Mouse (Mus musculus): ENCODE results near the gene Sh3bp1.
A peak's percentile ranks its signal among the peaks of the same experiment; 100 is the strongest.
"Not testable (repeated sequence)": the region's sequence is repeated elsewhere in the genome, so short reads cannot be mapped to it uniquely, and the experiment has no call there.

The Sh3bp1 gene

DNA sequence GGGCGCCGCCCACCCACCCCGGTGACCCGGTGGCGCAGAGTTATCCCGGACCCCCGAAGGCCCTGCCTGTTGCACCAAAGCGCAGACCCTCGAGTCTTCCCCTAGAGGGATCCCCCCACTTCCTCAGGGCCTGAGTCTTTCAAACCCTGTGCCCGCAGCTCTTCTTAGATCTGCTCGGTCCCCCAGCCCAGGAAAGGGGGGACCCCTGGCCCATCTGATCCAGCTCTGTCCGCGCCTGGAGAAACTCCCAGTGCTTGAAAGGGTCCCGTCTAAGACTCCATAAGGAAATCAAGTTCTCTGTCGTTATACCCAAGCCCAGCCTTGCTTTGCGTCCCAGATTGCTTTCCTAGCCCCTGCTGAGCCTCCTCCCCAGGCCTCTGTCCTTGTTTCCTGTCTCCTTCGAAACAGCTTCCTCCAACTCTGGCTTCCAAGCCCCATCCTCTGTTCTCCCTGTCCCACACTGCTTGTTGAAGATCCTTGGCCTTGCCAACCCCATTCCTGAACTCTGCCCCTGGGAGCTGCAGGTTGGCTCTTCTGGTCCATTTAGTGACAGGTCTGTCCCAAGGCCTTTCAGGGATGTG, 21.7 kb upstream of the Sh3bp1 start:
- no peak for DNase-seq (ENCODE audit: low spot score)

DNA sequence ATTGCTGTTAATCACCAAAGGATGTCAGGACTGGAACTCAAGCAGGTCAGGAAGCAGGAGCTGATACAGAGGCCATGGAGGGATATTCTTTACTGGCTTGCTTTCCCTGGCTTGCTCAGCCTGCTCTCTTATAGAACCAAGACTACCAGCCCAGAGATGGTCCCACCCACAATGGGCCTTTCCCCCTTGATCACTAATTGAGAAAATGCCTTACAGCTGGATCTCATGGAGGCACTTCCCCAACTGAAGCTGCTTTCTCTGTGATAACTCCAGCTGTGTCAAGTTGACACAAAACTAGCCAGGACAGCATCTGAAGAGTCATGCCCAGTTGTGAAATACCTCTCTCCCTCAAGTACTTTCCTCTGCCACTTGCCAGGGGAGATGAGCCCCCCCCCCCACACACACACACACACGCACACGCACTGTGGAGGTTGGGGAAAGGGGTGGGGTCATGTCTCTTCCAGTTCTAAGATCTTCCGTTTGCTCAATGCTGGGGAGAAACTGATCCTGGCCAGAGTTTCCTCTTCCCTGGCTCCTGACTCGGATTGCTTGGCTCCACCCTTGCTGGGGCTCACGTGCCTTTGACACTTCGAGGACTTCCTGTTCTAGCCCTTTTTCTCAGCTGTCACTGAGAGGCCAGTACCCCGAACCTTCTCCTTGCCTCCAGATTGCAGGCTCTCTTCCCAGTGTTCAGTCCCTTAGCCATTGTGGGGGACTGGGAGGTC, 20.6 kb upstream of the Sh3bp1 start:
- DNase-seq (ENCODE audit: low spot score), result not testable (repeated sequence)

GRCm38 (mm10) chr15:78880432-78880831, 19.1 kb upstream of the Sh3bp1 start:
- DNase-seq (ENCODE audit: low spot score), result no peak

- no peak for DNase-seq (ENCODE audit: low spot score)
These were observed 17.7 kb upstream of the Sh3bp1 start for GRCm38 (mm10) chr15:78881828-78882227.

- DNase-seq (ENCODE audit: low spot score), result no peak
These were observed 10.1 kb upstream of the Sh3bp1 start for GRCm38 (mm10) chr15:78889401-78889853.

- no peak for DNase-seq (ENCODE audit: low spot score)
These were observed 7.1 kb upstream of the Sh3bp1 start for GRCm38 (mm10) chr15:78892440-78892839.

DNA sequence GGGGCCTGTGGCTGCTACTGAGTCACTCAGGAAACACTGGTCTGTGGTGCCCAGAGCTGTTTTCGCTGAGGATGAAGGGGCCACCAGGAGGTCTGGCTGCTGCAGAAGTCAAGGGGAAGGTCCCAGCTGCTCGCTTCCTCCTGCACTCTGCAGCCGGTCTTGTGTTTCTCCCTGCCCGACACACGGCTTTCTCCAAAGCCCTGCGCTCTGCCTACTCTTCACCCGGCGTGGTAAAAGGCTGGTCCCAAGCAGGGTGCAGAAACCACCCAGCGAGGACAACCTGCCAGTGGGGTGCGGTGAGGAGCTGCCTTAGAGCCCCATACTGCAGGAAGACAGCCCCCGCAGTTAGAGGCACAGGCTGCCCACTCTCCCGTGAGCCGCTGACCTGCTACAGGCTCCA, 4.8 kb upstream of the Sh3bp1 start:
- DNase-seq (ENCODE audit: low spot score), result no peak

- DNase-seq (ENCODE audit: low spot score), result no peak
These were observed 3.8 kb upstream of the Sh3bp1 start for GRCm38 (mm10) chr15:78895741-78896140.

DNA sequence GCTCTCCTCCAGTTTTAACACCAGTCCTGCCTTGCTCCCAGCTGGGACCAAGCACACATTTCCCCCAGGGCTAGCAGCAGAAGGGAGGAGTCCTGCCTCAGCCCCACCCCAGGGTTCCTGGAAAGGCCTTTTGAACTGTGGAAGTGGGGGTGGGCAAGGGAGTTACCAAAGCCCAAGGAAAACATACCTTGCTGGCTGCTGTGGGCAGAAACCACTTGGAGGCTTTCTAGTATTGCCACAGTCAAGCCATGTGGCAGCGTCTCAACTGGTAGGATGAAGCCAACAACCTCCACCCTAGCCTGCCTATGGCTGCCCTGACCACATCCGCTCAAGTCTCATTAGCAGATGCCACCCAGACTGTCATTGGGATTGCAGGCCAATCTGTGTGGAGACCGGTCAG, 3.4 kb upstream of the Sh3bp1 start:
- DNase-seq (ENCODE audit: low spot score), result no peak

DNA sequence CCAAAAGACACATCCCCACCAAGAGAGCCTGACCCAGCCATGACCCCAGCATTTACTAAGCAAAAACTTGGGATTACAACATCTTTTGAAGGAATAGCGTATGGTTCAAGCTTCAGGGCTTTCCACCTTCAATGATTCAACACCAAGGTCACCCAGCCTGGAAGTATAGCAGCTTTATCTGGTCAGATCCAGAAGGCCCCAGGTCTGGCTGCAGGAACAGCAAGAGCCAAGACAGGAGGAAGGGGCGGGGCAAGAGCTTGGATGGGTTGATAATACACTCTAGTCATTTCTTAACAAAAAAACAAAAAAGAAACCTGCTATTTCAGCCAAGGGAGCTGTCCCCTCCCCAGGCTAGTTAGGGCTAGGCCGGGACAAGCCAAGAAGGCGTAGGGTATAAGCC, 2.1 kb upstream of the Sh3bp1 start:
- no peak for DNase-seq (ENCODE audit: low spot score)

DNA sequence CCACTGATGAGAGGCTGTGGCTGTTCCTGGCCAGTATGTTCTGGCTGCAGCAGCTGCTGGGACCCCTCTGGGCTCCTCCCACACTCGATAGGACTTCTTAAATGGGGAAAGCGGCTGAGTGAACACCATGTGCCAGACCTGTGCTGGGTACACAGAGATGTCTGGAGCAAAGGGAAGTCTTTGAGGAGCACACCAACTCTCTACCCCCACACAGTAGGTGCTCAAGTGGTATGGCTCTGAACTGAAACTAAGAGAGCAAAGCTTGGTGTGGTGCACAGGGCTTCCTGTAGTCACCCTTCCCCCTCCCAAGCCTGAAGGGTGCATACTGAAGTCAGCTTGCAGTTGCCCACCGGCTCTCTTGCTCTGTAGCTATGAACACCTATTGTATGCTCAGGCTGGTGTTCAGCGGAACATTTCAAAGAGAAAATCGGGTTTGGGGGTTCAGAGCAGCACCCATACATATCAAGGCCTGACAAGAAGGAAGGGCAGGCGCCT, 1.0 kb upstream of the Sh3bp1 start:
- no peak for DNase-seq (ENCODE audit: low spot score)

DNA sequence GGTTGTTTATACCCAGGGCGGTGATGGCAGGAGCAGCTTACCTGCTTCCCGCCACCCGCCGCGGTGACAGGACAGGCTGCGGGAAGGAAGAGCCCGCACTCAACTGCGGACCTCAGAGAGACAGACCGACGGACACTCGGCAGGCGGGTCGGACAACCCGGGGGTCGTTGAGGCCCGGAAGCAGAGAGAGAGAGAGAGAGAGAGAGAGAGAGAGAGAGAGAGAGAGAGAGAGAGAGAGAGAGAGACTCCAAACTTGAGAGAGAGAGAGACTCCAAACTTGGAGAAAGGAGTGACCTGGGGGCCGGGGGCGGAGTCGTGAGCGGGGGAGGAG, 194 bp upstream of the Sh3bp1 start, which contains the start of gene Gm49510:
Gene Gm49510, plus strand, starts transcription at position 259 of the 331 bp plus-strand sequence.
- no peak for DNase-seq (ENCODE audit: low spot score)

DNA sequence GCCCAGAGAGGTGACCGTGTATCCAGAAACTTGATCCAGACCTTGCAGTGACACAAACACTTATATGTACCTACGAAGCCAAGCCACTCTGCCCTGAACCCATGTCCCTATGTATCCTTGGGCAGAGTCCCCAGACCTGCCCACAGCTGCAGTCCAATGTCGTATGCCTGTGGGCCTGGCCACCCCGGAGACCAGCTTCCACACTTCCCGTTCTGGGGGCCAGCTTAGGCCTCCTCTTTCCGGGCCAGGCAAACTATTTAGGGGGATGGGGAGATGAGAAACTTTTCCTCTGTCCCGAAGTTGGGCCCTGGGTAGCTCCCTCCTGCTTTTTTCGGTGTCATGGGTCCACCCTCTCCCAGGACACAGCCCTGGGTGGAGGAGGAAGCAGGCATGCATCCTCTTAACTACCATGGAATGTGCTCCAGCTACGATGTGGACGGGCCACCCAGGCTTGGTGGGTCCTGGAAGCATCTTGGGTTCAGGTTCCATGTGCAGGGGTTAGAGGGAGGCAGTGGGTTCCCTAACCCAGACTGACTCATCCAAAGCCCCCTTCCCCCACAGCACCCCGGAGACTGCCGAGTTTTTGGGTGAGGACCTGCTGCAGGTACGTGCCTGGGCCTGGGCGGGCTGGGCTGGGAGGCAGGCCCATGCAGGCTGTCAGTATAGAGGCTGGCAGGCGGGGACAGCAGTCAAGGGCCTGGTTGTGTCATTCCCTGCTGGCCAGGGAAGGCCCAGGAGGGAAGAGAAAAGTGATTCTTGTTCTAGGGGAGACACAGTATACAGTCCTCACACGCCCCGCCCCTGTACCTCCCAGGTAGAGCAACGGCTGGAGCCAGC, 1.2 kb downstream of the Sh3bp1 start:
- peak; percentile 14 for DNase-seq (ENCODE audit: low spot score)

DNA sequence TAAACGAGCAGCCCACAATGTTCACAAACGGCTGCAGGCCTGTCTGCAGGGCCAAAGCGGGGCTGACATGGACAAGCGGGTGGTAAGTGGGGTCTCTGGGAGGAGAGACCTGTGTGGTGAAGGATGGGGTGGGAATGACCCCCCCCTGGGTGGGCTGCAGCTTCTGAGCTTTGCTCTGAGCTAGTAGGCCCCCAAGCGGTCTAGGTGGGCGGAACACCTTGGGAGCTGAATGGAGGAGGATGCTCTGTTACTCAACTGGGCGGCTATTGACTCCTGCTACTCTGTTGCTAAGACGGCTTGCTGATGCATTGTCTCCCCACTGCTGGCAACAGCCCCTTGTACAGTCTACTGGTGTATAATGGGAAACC, 1.8 kb downstream of the Sh3bp1 start:
- DNase-seq (ENCODE audit: low spot score), result no peak

DNA sequence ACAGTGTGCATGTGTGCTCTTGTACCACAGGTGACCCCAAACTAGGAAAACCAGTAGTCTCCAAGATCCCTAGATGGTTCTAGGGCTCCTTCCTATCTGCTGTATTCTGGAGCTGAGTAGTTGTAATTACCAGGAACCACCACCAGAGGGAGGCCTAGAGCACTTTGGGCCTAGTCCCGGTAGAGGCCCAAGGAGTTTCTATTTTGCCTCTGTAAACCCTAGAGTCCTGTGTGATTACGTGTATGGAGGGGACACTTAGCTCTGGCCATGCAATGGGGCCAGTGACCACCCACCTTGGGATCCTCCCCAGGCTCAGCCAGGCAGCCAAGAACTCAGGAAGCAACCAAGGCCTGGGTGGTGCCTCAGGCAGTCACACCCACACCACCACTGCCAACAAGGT, 3.7 kb downstream of the Sh3bp1 start:
- DNase-seq (ENCODE audit: low spot score), result peak; percentile 91

GRCm38 (mm10) chr15:78908399-78908798, 8.8 kb downstream of the Sh3bp1 start:
- DNase-seq (ENCODE audit: low spot score), result no peak

GRCm38 (mm10) chr15:78908982-78909381, 9.4 kb downstream of the Sh3bp1 start:
- DNase-seq (ENCODE audit: low spot score), result no peak

- DNase-seq (ENCODE audit: low spot score), result peak; percentile 72
These were observed 12.5 kb downstream of the Sh3bp1 start for GRCm38 (mm10) chr15:78912040-78912439.

DNA sequence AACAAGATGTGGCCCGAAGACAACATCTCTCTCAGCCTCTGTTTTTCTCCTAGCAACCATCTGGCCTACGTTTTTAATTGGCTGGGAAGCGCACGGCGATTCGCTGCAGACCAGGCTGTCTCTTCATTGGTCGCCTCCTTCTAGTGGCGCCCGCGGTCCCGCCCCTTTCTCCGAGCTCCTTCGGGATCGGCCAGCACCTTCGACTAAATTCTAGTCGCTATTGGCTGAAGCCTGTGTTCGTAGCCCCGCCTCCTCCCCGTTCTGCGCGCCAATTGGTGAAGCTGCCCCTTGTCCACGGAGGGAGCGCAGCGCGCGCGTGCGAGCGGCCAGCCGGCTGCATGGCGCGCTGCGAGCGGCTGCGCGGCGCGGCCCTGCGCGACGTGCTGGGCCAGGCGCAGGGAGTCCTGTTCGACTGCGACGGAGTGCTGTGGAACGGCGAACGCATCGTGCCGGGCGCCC, 14.1 kb downstream of the Sh3bp1 start, which contains the start of gene Pdxp:
Gene Pdxp, plus strand, starts transcription at position 288 of the 459 bp plus-strand sequence.
- DNase-seq (ENCODE audit: low spot score), result peak; percentile 98

DNA sequence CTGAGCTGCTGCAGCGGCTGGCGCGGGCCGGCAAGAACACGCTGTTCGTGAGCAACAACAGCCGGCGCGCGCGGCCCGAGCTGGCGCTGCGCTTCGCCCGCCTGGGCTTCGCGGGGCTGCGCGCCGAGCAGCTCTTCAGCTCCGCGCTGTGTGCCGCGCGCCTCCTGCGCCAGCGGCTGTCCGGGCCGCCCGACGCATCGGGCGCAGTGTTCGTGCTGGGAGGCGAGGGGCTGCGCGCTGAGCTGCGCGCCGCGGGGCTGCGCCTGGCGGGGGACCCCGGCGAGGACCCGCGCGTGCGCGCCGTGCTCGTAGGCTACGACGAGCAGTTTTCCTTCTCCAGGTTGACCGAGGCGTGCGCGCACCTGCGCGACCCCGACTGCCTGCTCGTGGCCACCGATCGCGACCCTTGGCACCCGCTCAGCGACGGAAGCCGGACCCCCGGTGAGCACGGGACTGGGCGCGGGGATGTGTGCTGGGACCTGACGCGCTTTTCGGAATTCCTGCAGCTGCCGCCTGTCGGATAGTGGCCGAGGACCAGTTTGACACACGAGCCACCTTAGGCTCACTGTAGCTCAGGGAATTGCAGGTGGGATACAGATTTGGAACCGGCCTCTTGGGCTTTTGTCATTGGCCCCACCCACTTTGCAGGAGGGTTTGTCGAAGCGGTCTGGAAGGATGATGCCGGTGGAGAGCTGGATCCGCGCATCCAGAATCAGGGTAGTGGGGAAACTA, 14.7 kb downstream of the Sh3bp1 start:
- DNase-seq (ENCODE audit: low spot score), result peak; percentile 57

DNA sequence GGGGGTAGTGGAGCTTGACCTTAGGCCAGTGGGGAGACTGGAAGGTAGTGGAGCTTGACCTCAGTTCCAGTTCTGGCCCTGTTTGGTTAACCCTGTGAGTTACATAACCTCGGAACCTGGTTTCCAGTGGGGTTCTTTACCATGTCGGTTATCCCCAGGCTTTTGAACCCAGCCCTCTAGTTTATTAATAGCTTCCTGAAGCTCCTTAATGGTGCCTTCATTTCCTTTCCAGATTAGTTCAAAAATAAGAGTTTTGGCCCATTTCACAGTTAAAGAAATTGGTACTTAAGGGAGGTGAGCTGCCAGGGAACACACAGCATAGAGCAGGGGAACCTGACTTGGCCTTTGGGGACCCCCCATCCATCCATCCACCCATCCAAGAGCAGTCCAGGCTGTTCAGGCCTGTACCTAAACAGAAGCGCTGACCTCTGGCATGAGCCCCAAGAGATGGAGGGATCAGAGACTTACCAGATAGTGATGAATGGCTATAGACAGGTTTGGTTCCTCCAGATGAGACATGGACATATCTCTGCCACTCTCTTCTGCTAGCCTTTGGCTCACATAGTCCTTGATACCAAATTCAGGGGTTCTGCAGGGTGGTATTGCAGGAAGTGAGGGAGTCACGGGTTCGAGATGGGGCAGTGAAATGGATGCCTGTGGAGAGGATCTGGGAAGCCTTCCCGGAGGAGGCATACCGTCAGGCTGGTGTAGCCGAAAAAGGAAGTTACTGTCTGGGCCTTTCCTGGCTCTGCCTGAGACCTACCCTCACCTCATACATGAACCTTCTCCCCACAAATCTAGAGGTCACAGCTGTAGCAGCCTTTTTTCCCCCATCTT, 15.5 kb downstream of the Sh3bp1 start:
- no peak for DNase-seq (ENCODE audit: low spot score)
